ENCODE assay signal across 7 mouse cellular contexts in genomic region chr9:107873137-107873536, GRCm38 (mm10). TPM values are rescaled to one million over a fixed set of nuclear protein-coding genes. Genes with fewer than 3 reads are reported as not detected.
DNase-seq lines count a peak whose midpoint lies in the region; ATAC-seq lines count a peak whose summit lies in the region.

Rbm6 (minus strand) TSS chr9:107873237.

- DNase-seq in urinary bladder, adult 2 months (ENCODE audit: low spot score), result no peak
- DNase-seq in urinary bladder, postnatal 10 days (ENCODE audit: low spot score), result no peak
- no peak for DNase-seq in forebrain, embryonic 11.5 days (ENCODE audit: low spot score)
- no peak for DNase-seq in liver, embryonic 11.5 days (ENCODE audit: low spot score)
- DNase-seq in yolk sac, embryonic 10.5 days (ENCODE audit: low spot score), result no peak

- H3K9me3 ChIP-seq in forebrain, embryonic 11.5 days (ENCODE audit: control insufficient read depth, low read length), result no peaks in the 10 kb centered on the region
- H3K9me3 ChIP-seq in liver, embryonic 11.5 days (ENCODE audit: control insufficient read depth, low read length), result no peaks in the 10 kb centered on the region
- no peaks in the 10 kb centered on the region for H3K9me3 ChIP-seq in stomach, embryonic 16.5 days (replicated peaks; ENCODE audit: control insufficient read depth, low read length)

- WGBS in forebrain, embryonic 11.5 days, result 12% methylated on average over 14 of the region's 14 CpGs
- WGBS in liver, embryonic 11.5 days, result 6% methylated on average over 14 of the region's 14 CpGs
- 8% methylated on average over 14 of the region's 14 CpGs for WGBS in stomach, embryonic 16.5 days

- H3K9ac ChIP-seq in forebrain, embryonic 11.5 days (ENCODE audit: low read length), result peak within 1 kb of the TSS; percentile 98
- peak within 1 kb of the TSS; percentile 96 for H3K9ac ChIP-seq in liver, embryonic 11.5 days (ENCODE audit: low read depth, low read length)
- H3K9ac ChIP-seq in stomach, embryonic 16.5 days (ENCODE audit: low read length), result peak within 1 kb of the TSS; percentile 99

- ATAC-seq in forebrain, embryonic 11.5 days (replicated peaks; ENCODE audit: low FRiP score), result no peak
- ATAC-seq in hematopoietic stem cell, adult 5-6 weeks (replicated peaks in 1 of 2; ENCODE audit: insufficient read depth in 1 of 2, low FRiP score in 2 of 2, low TSS enrichment in 1 of 2, low read depth in 1 of 2, poor library complexity in 2 of 2, severe bottlenecking in 2 of 2), result no peak
- no peak for ATAC-seq in liver, embryonic 11.5 days (replicated peaks; ENCODE audit: low FRiP score)
- ATAC-seq in stomach, embryonic 16.5 days (ENCODE audit: insufficient read depth, low FRiP score), result no peak

- no peaks in the 10 kb centered on the region for H3K27me3 ChIP-seq in forebrain, embryonic 11.5 days (ENCODE audit: control insufficient read depth, insufficient read depth, low read length)
- H3K27me3 ChIP-seq in liver, embryonic 11.5 days (replicated peaks; ENCODE audit: control insufficient read depth, insufficient read depth, low read length), result no peaks in the 10 kb centered on the region
- no peaks in the 10 kb centered on the region for H3K27me3 ChIP-seq in stomach, embryonic 16.5 days (ENCODE audit: control insufficient read depth, insufficient read depth, low read length)

- H3K27ac ChIP-seq in forebrain, embryonic 11.5 days (ENCODE audit: low read depth, low read length), result peak within 1 kb of the TSS; percentile 94
- peak within 1 kb of the TSS; percentile 97 for H3K27ac ChIP-seq in liver, embryonic 11.5 days (ENCODE audit: low read depth, low read length)
- H3K27ac ChIP-seq in stomach, embryonic 16.5 days (ENCODE audit: low read length), result peak within 1 kb of the TSS; percentile 98

- peaks cover 4% of the 10 kb centered on the region; the same call in 1 of the 2 replicates for H3K4me1 ChIP-seq in forebrain, embryonic 11.5 days (replicated peaks; ENCODE audit: control insufficient read depth, insufficient read depth, low read length)
- H3K4me1 ChIP-seq in liver, embryonic 11.5 days (replicated peaks; ENCODE audit: control insufficient read depth, insufficient read depth, low read length), result peaks cover 6% of the 10 kb centered on the region; the same call in 1 of the 2 replicates
- peaks cover 11% of the 10 kb centered on the region for H3K4me1 ChIP-seq in stomach, embryonic 16.5 days (ENCODE audit: control insufficient read depth, insufficient read depth, low read length)

- peak within 1 kb of the TSS; percentile 77 for H3K4me2 ChIP-seq in forebrain, embryonic 11.5 days (ENCODE audit: low read depth, low read length, severe bottlenecking)
- peak within 1 kb of the TSS; percentile 82 for H3K4me2 ChIP-seq in liver, embryonic 11.5 days
- peak within 1 kb of the TSS; percentile 81 for H3K4me2 ChIP-seq in stomach, embryonic 16.5 days (ENCODE audit: low read depth, low read length)

- H3K4me3 ChIP-seq in forebrain, embryonic 11.5 days (ENCODE audit: low read depth, low read length), result peak within 1 kb of the TSS; percentile 97
- peak within 1 kb of the TSS; percentile 88 for H3K4me3 ChIP-seq in liver, embryonic 11.5 days (ENCODE audit: low read depth, low read length)
- H3K4me3 ChIP-seq in stomach, embryonic 16.5 days (replicated peaks; ENCODE audit: low read length), result peak within 1 kb of the TSS; percentile 95

- H3K36me3 ChIP-seq in forebrain, embryonic 11.5 days (ENCODE audit: control insufficient read depth, insufficient read depth, low read length), result no peaks in the 10 kb centered on the region
- H3K36me3 ChIP-seq in liver, embryonic 11.5 days (ENCODE audit: control insufficient read depth, insufficient read depth, low read length), result peaks cover 3% of the 10 kb centered on the region; the same call in 1 of the 2 replicates
- H3K36me3 ChIP-seq in stomach, embryonic 16.5 days (ENCODE audit: control insufficient read depth, insufficient read depth, low read length), result no peaks in the 10 kb centered on the region

RNA-seq across cellular contexts. Expression of gene Rbm6, which starts in this region (rescaled TPM):
- 52.9 and 53.1 TPM in 2 replicates for polyA plus RNA-seq in urinary bladder, adult 2 months (2012; rRNA removed)
- 112 and 119 TPM in 2 replicates for polyA plus RNA-seq in forebrain, embryonic 11.5 days (2014; fragmentation: Nextera tagmentation; extraction: Ambion mirVana)
- total RNA-seq in hematopoietic stem cell, adult 5-6 weeks (2017), result 165 and 170 TPM in 2 replicates
- 60.0 and 60.9 TPM in 2 replicates for polyA plus RNA-seq in liver, embryonic 11.5 days (2014; fragmentation: Nextera tagmentation; extraction: Ambion mirVana)
- polyA plus RNA-seq in stomach, embryonic 16.5 days (2015; fragmentation: Nextera tagmentation; extraction: Ambion mirVana), result 63.7 and 71.2 TPM in 2 replicates
